Mouse (Mus musculus): ENCODE results near the gene Sh2d1a.

DNA sequence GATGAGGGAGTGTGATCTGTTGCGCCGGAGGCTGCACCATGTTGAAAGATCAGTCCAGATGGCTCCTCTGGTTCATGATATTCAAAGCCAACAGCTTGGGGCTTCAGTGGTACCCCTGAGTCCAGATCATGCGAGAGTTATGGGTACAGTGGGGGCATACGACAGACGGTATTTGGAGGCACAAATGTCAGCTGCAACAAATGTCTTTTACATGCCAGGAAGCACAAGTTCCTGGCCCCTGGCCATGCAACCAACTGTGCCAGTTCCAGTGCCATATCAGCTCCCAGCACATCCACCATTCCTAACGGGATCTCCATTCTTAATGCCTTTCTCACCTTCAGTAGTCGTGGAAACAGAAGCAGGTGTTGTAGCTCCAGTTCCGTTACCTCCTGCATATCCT lies 11.9 kb upstream of the Sh2d1a start:
- TF ChIP-seq POLR2A (IDR thresholded peaks at IDR 0.05; ENCODE audit: insufficient read length, low read depth) (no peak), MYOD1 (IDR thresholded peaks at IDR 0.05; ENCODE audit: control insufficient read depth in 1 of 3, insufficient read length in 2 of 3, low read depth in 2 of 3) (no peak)
